Mouse (Mus musculus) adrenal gland, postnatal 36 days (tissue): ENCODE measurements around the gene Srp68. TPM values are rescaled to one million over a fixed set of nuclear protein-coding genes. Genes with fewer than 3 reads are reported as not detected.

Experiments used
- DNase-seq, 2 experiments: peaks; one replicate each; pipeline ENCODE4 v3.0.0; 2021; ENCODE audit warnings: mixed read lengths in 1 of 2
- total RNA-seq, 2 experiments: library from RNA; stranded (reverse); gene quantifications; 2 replicates each; pipeline ENCODE4 v1.2.3; 2021

Gene Srp68
- total RNA-seq, 2 experiments from 2014 or later = 77.4 to 81.8 TPM

- no peak for DNase-seq
These were observed 26.4 kb downstream of the Srp68 start for GRCm38 (mm10) chr11:116247502-116248222.

DNA sequence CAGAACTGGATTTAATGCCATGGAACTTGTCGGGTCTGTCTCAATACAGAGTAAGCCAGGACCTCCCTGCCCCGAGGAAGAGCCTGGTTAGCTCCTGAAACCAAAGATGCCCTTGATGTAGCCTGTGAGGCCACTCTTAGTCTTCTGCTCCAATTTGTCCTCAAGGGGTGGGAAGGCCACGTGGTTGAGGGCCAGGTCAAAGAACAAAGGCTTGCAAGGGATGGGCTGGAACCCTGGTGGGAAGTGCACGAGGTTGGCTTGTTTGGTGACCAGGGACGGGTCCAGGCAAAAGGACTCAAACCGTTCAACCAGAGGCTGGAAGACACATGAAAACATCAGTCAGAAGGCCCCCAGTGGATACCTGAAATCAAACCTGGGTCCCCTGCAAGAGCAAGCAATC, 28.4 kb downstream of the Srp68 start:
- DNase-seq = no peak

DNA sequence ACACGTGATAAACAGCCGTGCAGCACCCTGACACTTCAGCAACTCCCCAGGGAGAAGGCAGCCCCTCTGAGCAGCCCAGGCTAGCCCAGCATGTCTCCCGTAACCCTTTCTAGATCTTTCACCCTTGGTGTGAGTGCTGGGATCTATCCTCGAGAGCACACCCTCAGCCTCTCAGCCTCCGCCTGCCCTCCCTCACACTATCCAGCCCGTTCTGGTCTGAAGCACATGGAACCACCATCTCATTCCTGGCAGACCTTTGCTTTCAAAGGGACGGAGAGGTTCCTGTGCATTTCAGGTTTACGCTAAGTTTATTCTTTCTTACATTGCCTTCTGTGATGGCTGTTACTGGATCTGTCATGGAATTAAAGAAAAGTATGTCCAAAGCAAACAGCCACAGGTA, 29.4 kb downstream of the Srp68 start:
- DNase-seq = no peak

DNA sequence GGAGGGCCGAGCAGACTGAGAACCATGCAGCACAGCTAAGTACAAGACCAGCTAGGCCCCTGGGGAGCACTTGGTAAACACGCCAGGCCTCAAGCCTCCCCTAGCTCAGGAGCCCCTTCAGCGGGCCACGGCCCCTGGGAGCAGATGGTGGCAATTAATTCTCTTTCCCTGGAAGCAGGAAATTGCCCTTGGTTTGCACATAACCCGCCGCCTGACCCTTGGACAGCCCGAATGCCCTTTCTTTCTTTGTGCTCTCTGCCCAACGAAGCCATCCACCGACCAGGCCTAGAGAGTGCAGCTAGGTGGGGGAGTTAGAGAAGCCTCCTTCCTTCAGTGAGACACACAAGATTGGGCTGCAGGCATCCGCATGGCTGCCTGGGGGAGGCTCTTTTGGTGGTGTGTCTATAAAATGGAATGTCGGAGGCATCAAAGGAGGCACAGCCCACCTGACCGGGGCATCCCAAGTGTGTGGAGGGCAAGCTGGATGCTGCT, 32.2 kb downstream of the Srp68 start:
- no peak for DNase-seq

DNA sequence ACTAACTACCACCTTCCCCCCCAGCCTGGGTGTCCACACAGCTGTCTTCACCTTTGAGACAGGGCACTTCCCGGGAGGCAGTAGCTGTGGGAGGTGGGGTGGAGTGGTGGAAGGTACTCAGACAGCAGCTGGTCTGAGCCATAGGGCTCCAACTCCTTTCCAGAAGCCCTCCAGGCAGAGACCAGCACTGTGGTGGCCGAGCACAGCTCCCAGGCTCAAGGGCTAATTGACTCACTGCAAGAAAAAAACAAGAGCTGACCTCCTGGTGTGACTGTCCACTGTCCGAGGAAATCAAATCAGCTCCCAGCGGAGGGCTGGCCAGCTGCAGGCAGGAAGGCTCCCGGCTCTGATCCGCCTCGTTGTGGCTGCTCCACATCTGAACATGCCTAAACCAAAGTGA, 34.2 kb downstream of the Srp68 start:
- DNase-seq = no peak

- DNase-seq = peak; percentile 49 to 68
These were observed 36.1 kb downstream of the Srp68 start, which contains the start of gene Evpl for GRCm38 (mm10) chr11:116237742-116238395. Evpl (minus strand) TSS chr11:116238077.

DNA sequence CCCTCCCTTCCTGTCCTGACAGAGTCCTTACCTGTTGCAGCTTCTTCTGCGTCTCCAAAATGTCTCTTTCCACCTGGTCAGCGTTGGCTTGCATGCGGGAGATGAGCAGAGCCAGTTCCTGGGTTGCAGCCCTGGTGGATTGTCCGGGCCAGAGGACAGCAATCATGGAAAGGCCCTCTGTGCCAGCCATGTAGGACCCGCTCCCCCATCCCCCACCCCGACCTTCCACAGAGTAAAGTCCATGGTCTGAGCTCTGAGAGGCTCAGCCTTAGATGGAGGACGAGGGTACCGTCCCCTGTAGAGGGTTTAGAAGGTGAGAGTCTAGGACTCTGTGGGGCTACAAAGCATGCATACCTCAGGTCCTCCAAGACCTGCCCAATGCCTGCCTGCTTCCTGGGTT, 39.1 kb downstream of the Srp68 start:
- no peak for DNase-seq

- no peak for DNase-seq
These were observed 41.6 kb downstream of the Srp68 start for GRCm38 (mm10) chr11:116232427-116232826.

DNA sequence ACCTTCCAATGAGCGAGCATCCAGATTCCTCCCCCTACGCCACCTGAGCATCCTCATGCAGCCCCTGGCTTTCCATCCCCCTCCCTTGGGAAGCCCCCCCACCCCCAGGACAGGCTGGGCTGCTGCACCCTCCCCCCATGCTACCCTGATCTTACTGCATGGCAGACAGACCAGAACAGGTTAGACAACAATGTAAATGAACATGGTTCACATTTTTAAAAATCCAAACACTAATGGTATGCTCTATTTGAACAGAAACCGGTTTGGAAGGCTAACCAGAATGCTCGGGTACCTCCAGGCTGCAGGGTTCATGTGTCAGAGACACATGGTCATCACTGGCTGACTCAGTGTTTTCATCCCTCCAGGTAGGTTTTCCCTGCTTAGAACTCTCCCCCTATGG, 45.3 kb downstream of the Srp68 start:
- no peak for DNase-seq

GRCm38 (mm10) chr11:116226414-116226813, 47.6 kb downstream of the Srp68 start:
- peak; percentile 90 to 92 for DNase-seq

DNA sequence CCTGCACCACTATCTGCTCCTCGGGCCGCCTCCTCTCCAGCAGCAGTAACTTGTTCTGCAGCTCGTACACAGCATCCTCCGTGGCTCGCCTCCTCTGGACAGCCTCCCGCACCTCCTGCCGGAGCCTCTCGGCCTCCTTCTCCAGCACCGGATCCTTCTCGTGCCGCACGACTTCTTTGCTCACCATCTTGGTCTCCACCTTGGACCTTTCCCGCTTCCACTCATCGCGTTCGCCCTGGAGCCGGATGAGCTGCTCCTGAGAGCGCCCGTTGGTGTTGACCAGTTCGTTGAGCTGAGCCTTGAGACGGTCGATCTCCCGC, 51.3 kb downstream of the Srp68 start:
- no peak for DNase-seq

DNA sequence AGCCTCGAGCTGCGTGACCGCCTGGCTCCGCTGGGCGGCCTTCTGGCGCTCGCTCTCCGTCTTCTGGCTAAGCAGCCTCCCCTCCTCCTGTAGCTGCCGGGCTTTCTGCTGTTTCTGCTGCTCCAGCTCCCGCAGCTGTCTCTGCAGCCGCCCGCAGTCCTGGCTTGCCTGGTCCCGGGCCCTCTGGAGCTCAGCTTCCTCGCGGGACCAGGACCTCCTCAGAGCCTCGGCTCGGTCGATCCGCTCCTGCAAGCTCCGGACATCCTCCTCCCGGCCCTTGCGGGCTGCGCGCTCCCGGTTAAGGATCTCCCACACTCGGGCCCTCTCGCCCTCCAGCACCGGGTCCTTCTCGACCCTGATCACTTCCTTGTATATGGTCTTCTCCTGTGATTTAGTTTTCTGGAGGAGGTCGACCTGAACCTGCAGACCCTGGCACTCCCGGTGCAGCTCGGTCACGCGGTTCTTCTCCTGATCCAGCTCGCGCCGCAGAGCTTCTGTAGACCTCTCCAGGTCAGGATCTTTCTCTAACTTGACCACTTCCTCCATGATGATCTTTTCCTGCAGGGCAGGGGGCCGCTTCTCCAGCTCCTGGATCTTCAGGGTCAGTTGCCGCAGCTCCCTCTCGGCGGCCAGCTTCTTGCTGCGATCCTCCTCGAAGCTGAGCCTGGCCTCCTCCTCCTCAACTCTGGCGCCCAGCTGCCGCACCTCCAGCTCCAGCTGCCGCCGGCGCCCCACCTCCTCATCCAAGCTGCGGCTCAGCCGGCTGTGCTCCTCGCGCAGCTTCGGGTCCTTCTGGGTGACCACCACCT, 51.9 kb downstream of the Srp68 start:
- peak; percentile 27 to 52 for DNase-seq

DNA sequence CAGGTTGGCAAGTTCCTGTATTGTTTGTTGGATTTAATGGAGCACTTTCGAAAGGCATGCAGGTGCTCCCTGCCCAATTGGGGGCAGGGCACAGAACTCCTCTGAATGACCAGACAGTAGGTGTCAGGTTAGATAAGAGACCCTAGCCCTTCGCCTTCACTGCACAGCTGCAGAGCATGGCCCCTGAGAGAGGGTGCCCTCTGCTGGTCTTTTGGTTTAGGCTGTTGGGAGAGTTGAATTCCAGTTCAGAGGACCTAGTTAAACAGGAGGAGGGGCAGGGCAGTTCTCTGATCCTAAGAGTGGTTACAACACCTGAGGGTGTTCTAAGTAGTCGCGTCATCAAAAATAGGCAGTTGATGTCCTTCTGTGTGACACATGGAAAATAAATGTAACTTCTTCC, 54.1 kb downstream of the Srp68 start:
- DNase-seq = peak; percentile 81 to 89

GRCm38 (mm10) chr11:116218737-116219400, 55.1 kb downstream of the Srp68 start:
- peak; percentile 97 for DNase-seq

- peak; percentile 16 to 55 for DNase-seq
These were observed 55.8 kb downstream of the Srp68 start for GRCm38 (mm10) chr11:116218263-116218662.

- DNase-seq = no peak
These were observed 57.5 kb downstream of the Srp68 start for GRCm38 (mm10) chr11:116216549-116216948.

DNA sequence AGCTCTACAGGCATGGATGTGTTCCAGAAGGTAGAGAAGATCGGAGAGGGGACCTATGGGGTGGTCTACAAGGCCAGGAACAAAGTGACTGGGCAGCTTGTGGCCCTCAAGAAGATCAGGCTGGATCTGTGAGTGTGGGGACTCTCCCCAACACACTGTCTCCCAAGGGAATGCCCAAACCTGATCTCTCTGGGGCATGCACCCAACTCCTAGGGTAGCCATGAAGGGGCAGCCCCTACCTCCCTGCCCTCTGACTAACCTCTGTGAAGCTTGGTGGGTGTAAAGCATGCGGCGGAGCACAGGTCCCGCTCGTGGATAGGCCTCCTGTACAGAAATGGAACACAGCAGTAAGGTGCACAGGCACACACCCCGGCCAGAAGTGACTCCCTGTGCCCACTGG, 58.0 kb downstream of the Srp68 start:
- no peak for DNase-seq

- peak in 1 of 2 experiments; percentile 27 for DNase-seq
These were observed 58.8 kb downstream of the Srp68 start for GRCm38 (mm10) chr11:116215181-116215580.

DNA sequence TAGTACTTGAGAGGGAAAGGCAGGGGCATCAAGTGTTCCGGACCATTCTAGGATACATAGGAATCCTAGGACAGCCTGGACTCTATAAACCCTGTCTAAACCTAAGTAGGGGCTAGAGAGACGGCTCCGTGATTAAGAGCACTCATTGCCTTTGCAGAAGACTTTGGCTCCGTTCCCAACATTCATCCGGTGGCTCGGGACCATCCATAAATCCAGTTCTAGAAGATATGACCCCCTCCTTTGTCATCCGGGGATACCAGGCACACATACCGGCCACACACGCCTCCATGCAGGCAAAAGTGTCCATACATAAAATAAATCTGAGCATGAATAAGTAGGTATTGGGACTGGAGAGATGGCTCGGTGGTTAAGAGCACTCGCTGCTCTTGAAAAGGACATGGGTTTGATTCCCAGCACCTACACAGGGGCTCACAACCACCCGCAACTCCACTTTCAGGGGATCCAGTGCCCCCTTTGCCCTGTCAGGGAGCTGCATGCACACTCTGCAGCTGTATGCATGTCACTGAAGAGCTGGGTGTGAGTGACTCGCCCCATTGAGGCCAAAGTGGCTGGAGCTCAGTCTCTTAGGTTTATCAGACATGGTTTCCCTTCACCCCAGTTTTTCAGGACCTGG, 60.0 kb downstream of the Srp68 start:
- DNase-seq = no peak

DNA sequence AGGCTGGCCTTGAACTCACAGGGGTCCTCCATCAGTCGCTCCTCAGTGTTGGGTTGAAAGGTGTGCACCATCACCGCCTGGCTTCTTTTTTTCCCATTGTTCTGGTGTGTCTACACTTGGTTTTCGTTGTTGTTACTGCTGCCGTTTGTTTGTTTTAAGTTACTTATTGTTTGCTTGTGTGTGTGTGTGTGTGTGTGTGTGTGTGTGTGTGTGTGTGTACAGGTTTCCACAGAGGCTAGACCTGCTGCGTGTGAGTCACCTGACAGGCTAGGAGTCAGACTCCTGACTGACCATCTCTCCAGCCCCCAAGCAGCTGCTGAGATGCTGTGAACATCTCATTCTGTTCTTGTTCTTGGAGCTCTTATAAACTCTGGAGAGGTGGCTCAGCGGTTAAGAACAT, 61.2 kb downstream of the Srp68 start:
- no peak for DNase-seq

DNA sequence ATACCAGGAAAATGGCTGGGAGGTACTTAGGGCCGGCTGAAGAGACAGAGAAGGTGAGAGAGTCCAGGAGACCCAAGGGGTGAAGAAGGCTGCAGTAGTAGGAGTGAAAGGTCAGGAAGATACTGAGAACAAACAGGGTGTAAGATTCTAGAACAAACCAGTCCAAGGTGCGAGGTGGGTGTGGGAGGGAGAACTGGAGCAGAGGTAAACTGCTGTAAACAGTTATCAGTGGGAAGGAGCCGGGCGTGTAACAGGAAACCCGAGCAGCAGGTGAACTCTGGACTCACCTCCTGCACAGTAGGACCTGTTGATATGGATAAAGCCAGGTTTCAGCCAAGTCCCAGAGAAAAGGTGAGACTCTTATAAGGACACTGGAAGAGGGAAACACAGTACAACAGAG, 63.3 kb downstream of the Srp68 start:
- no peak for DNase-seq

DNA sequence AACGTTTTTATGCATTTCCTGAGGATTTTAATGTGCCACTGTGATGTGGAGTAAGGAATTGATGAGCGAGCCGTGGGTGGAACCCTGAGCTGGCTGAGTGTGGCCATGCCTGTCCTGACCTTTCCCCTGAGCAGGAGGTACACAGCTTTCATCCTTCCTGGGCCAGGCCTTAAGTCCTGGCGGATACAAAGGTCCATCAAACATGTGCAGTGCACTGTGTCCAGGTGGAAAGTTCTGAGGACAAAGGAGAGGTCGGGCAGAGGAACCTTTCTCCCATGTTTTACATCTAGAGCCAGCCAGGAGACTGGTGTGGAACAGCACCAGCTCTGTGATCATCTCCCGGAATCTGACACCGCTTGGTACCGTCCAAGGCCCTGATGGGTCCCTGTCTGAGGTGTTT, 64.8 kb downstream of the Srp68 start:
- no peak for DNase-seq
